Mouse (Mus musculus) cerebellum, adult (tissue): ENCODE measurements around the gene Pcna.

Source experiments
- ATAC-seq: cut with Nextera tagmentation; 2 replicates; pipeline ENCODE4 v1.9.2; 2017; ENCODE audit warnings: mild to moderate bottlenecking, moderate library complexity, mixed read lengths; ENCODE audit not compliant: insufficient number of reproducible peaks, low FRiP score, low TSS enrichment

Pcna gene

GRCm38 (mm10) chr2:132278273-132278853, 25.2 kb upstream of the Pcna start:
- ATAC-seq, result no peak

GRCm38 (mm10) chr2:132276249-132276648, 23.1 kb upstream of the Pcna start:
- ATAC-seq, result no peak

- ATAC-seq, result no peak
Measured at GRCm38 (mm10) chr2:132275527-132275926, 22.4 kb upstream of the Pcna start.

- ATAC-seq, result no peak
Measured at GRCm38 (mm10) chr2:132272694-132273389, 19.7 kb upstream of the Pcna start.

- no peak for ATAC-seq
Measured at GRCm38 (mm10) chr2:132270331-132270951, 17.3 kb upstream of the Pcna start.

- ATAC-seq, result no peak
Measured at GRCm38 (mm10) chr2:132269217-132269616, 16.1 kb upstream of the Pcna start.

- ATAC-seq, result no peak
Measured at GRCm38 (mm10) chr2:132266086-132266485, 13.0 kb upstream of the Pcna start.

- ATAC-seq, result no peak
Measured at GRCm38 (mm10) chr2:132265196-132265595, 12.1 kb upstream of the Pcna start.

GRCm38 (mm10) chr2:132264266-132264710, 11.2 kb upstream of the Pcna start:
- no peak for ATAC-seq

- ATAC-seq, result peak; percentile 22
Measured at GRCm38 (mm10) chr2:132263421-132264265, 10.5 kb upstream of the Pcna start.

GRCm38 (mm10) chr2:132262879-132263398, 9.8 kb upstream of the Pcna start, which contains the start of gene Cds2:
TSS of gene Cds2 (plus strand) at chr2:132263148.
- peak; percentile 99 for ATAC-seq

- ATAC-seq, result no peak
Measured at GRCm38 (mm10) chr2:132262175-132262574, 9.1 kb upstream of the Pcna start.

GRCm38 (mm10) chr2:132260601-132261000, 7.5 kb upstream of the Pcna start:
- no peak for ATAC-seq

- ATAC-seq, result no peak
Measured at GRCm38 (mm10) chr2:132257350-132258068, 4.4 kb upstream of the Pcna start.

- no peak for ATAC-seq
Measured at GRCm38 (mm10) chr2:132253603-132254002, 489 bp upstream of the Pcna start.

GRCm38 (mm10) chr2:132251911-132252310, 1.2 kb downstream of the Pcna start:
- ATAC-seq, result no peak

GRCm38 (mm10) chr2:132247539-132248313, 5.4 kb downstream of the Pcna start, which contains the start of gene Tmem230:
TSS of gene Tmem230 (minus strand) at chr2:132247807.
- peak; percentile 91 for ATAC-seq

GRCm38 (mm10) chr2:132243370-132243769, 9.7 kb downstream of the Pcna start:
- no peak for ATAC-seq

- ATAC-seq, result peak; percentile 56; the same call in 1 of the 2 replicates
Measured at GRCm38 (mm10) chr2:132240457-132240856, 12.7 kb downstream of the Pcna start.
